Mouse (Mus musculus): ENCODE measurements at regions not wholly inside any gene's neighbourhood (a gene's known extent, or its start where the extent isn't known, plus 50 kb on each side); places are given as distances from the start of the nearest gene placed in this dataset.

DNA sequence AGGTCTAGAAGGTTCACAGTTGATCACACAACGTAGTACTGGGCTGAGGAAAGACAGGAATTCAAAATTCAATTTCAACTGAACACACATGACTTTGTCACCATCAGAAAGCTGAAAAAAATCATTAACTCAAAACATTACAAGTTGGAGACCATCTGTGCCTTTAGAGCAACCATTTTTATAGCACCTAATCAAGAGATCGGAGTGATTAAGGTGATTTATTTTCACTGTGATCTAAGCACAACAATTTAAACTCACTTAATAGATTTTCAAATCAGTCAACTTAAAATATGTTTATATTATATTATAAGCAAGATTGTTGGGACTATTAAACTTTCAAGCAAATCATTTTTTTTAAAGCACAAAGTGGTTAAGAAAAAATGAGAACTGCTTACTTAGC is 165.7 kb downstream of the Tgfb2 start:
- DNase-seq (ENCODE audit: low spot score) (no peak), ATAC-seq (replicated peaks; ENCODE audit: low FRiP score, low read depth) (no peak)
- H3K4me2 ChIP-seq (ENCODE audit: low read length) = no peak overlapping the region
- WGBS = 74% methylated on average over 2 of the region's 2 CpGs
- no peak overlapping the region for H3K9ac ChIP-seq (ENCODE audit: low read depth, low read length)
- no peaks in the 10 kb centered on the region for H3K27me3 ChIP-seq (ENCODE audit: insufficient read depth, low read length)
- no peak overlapping the region for H3K4me3 ChIP-seq (replicated peaks; ENCODE audit: low read depth, low read length)
- no peak for TF ChIP-seq CTCF (IDR thresholded peaks at IDR 0.05; ENCODE audit: low read depth)
- H3K27ac ChIP-seq = no peak overlapping the region
- H3K36me3 ChIP-seq (ENCODE audit: insufficient read depth, low read length) = no peaks in the 10 kb centered on the region
- H3K4me1 ChIP-seq (replicated peaks; ENCODE audit: insufficient read depth, low read length) = no peaks in the 10 kb centered on the region
- H3K9me3 ChIP-seq (replicated peaks; ENCODE audit: low read length) = no peaks in the 10 kb centered on the region

DNA sequence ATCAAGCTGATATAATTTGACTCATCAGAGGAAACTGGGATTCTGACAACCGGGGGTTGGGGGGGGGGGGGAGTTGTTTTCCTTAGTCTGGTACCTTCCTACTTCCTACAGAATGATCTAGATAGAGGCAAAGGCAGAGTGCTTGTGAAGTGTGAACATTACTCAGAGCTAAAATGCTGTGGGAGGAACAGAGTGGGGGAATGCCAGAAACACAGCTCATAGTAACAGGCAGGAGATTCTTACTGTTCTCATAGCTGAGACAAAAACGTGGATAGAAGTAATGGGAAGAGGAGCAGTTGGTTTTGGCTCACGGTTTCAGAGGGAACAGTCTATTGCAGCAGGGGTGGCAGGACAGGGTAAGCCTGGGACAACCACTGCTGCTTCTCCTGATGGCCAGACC is 167.6 kb downstream of the Tgfb2 start:
- DNase-seq (ENCODE audit: low spot score) (no peak), ATAC-seq (replicated peaks; ENCODE audit: low FRiP score, low read depth) (no peak)
- Histone ChIP-seq H3K4me3 (replicated peaks; ENCODE audit: low read depth, low read length) (no peak overlapping the region), H3K9me3 (replicated peaks; ENCODE audit: low read length) (no peaks in the 10 kb centered on the region), H3K9ac (ENCODE audit: low read depth, low read length) (no peak overlapping the region), H3K4me2 (ENCODE audit: low read length) (no peak overlapping the region), H3K36me3 (ENCODE audit: insufficient read depth, low read length) (no peaks in the 10 kb centered on the region), H3K4me1 (replicated peaks; ENCODE audit: insufficient read depth, low read length) (no peaks in the 10 kb centered on the region), H3K27ac (no peak overlapping the region), H3K27me3 (ENCODE audit: insufficient read depth, low read length) (no peaks in the 10 kb centered on the region)
- WGBS = 81% methylated on average over 3 of the region's 3 CpGs
- no peak for TF ChIP-seq CTCF (IDR thresholded peaks at IDR 0.05; ENCODE audit: low read depth)

DNA sequence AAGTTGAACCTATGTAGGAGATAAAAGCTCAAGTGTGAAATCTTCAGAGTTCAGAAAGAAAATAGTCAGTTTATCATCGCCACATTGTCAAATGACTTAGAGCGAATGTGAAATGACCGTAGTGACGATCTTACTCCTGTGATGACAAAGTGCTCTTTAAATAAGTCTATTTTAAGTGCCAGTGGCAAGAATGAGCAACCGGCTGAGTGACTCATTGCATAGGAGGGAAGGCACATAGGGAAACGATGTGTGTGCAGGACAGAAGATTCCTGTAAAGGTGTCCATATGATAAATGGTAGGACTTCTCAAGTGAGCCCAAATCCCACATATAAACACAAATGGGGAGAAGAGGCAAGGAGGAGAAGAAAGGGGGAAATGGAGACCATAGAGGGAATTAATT is 189.8 kb downstream of the Tgfb2 start:
- H3K9me3 ChIP-seq (replicated peaks; ENCODE audit: low read length) = no peaks in the 10 kb centered on the region
- H3K36me3 ChIP-seq (ENCODE audit: insufficient read depth, low read length) = no peaks in the 10 kb centered on the region
- H3K27me3 ChIP-seq (ENCODE audit: insufficient read depth, low read length) = no peaks in the 10 kb centered on the region
- H3K4me2 ChIP-seq (ENCODE audit: low read length) = no peak overlapping the region
- H3K27ac ChIP-seq = no peak overlapping the region
- no peak for ATAC-seq (replicated peaks; ENCODE audit: low FRiP score, low read depth)
- H3K4me1 ChIP-seq (replicated peaks; ENCODE audit: insufficient read depth, low read length) = no peaks in the 10 kb centered on the region
- WGBS = 82% methylated on average over 6 of the region's 6 CpGs
- no peak for TF ChIP-seq CTCF (IDR thresholded peaks at IDR 0.05; ENCODE audit: low read depth)
- H3K9ac ChIP-seq (ENCODE audit: low read depth, low read length) = no peak overlapping the region
- no peak overlapping the region for H3K4me3 ChIP-seq (replicated peaks; ENCODE audit: low read depth, low read length)
- no peak for DNase-seq (ENCODE audit: low spot score)

DNA sequence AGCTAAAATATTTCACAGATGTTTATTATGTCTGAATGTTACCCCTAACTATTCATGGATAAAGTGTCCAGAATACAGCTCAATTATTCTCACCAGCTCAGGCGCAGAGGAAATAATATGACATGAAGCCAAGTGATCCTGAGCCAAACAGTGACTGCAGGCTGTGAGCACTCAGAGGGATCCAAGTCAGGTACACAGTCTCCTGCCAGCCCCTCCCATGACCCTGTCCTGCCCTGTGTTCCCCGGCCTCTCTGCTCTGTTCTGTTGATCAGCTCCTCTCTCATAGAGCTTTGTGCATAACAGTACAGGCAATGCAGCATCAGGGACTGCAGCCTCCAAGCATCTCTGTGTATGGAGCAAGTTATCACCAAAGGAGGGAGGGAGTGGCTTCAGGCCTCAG is 190.7 kb downstream of the Tgfb2 start:
- WGBS = 54% methylated on average over 2 of the region's 2 CpGs
- H3K4me1 ChIP-seq (replicated peaks; ENCODE audit: insufficient read depth, low read length) = no peaks in the 10 kb centered on the region
- no peaks in the 10 kb centered on the region for H3K36me3 ChIP-seq (ENCODE audit: insufficient read depth, low read length)
- H3K27ac ChIP-seq = no peak overlapping the region
- H3K4me3 ChIP-seq (replicated peaks; ENCODE audit: low read depth, low read length) = no peak overlapping the region
- H3K4me2 ChIP-seq (ENCODE audit: low read length) = no peak overlapping the region
- no peak overlapping the region for H3K9ac ChIP-seq (ENCODE audit: low read depth, low read length)
- ATAC-seq (replicated peaks; ENCODE audit: low FRiP score, low read depth) (no peak), DNase-seq (ENCODE audit: low spot score) (no peak)
- no peak for TF ChIP-seq CTCF (IDR thresholded peaks at IDR 0.05; ENCODE audit: low read depth)
- no peaks in the 10 kb centered on the region for H3K9me3 ChIP-seq (replicated peaks; ENCODE audit: low read length)
- no peaks in the 10 kb centered on the region for H3K27me3 ChIP-seq (ENCODE audit: insufficient read depth, low read length)

DNA sequence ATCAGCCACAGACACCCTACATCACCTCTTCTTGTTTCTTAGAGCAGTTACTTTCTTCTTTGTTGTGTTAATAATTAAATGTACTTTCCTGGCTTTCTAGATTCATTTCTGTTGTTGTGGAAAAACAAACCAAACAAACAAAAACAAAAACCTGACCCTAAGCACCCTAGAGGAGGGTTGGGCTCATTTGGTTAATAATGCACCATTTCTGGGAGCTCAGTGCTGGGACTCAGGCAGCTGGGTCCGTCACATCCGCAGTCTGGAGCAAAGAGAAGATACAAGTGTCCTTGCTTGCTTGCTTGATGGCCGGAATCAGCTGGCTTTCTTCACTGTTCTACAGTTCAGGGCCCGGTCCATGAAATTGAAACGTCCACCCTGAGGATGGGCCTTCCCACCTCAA is 191.9 kb downstream of the Tgfb2 start:
- TF ChIP-seq CTCF (IDR thresholded peaks at IDR 0.05; ENCODE audit: low read depth) = no peak
- 67% methylated on average over 5 of the region's 5 CpGs for WGBS
- DNase-seq (ENCODE audit: low spot score) (no peak), ATAC-seq (replicated peaks; ENCODE audit: low FRiP score, low read depth) (no peak)
- Histone ChIP-seq H3K4me2 (ENCODE audit: low read length) (no peak overlapping the region), H3K27ac (no peak overlapping the region), H3K4me3 (replicated peaks; ENCODE audit: low read depth, low read length) (no peak overlapping the region), H3K36me3 (ENCODE audit: insufficient read depth, low read length) (no peaks in the 10 kb centered on the region), H3K9me3 (replicated peaks; ENCODE audit: low read length) (no peaks in the 10 kb centered on the region), H3K27me3 (ENCODE audit: insufficient read depth, low read length) (no peaks in the 10 kb centered on the region), H3K9ac (ENCODE audit: low read depth, low read length) (no peak overlapping the region), H3K4me1 (replicated peaks; ENCODE audit: insufficient read depth, low read length) (no peaks in the 10 kb centered on the region)

DNA sequence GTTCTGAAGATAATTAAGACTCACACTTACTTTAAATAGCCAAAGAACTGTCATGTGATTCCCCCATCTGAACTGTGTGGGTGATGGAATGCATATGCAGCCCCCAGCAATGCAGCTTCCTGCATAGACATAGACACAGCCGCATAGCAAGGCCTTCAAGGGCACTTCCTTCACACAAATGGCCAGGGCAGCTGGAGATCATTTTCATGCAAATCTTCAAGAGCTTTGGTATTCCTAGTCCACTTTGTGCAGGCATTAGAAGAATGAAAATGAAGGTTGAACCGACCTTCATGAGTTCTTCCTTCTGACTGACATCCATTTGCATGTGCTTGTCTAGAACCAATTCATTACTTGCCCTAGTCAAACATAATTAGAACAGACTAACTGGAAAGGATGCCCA is 195.3 kb downstream of the Tgfb2 start:
- no peak for DNase-seq (ENCODE audit: low spot score)
- ATAC-seq (replicated peaks; ENCODE audit: low FRiP score, low read depth) = no peak
- 57% methylated on average over 2 of the region's 2 CpGs for WGBS
- Histone ChIP-seq H3K4me3 (replicated peaks; ENCODE audit: low read depth, low read length) (no peak overlapping the region), H3K36me3 (ENCODE audit: insufficient read depth, low read length) (no peaks in the 10 kb centered on the region), H3K9ac (ENCODE audit: low read depth, low read length) (no peak overlapping the region), H3K9me3 (replicated peaks; ENCODE audit: low read length) (no peaks in the 10 kb centered on the region), H3K4me2 (ENCODE audit: low read length) (no peak overlapping the region), H3K4me1 (replicated peaks; ENCODE audit: insufficient read depth, low read length) (no peaks in the 10 kb centered on the region; the same call in 1 of the 2 replicates), H3K27me3 (ENCODE audit: insufficient read depth, low read length) (no peaks in the 10 kb centered on the region), H3K27ac (no peak overlapping the region)
- no peak for TF ChIP-seq CTCF (IDR thresholded peaks at IDR 0.05; ENCODE audit: low read depth)

DNA sequence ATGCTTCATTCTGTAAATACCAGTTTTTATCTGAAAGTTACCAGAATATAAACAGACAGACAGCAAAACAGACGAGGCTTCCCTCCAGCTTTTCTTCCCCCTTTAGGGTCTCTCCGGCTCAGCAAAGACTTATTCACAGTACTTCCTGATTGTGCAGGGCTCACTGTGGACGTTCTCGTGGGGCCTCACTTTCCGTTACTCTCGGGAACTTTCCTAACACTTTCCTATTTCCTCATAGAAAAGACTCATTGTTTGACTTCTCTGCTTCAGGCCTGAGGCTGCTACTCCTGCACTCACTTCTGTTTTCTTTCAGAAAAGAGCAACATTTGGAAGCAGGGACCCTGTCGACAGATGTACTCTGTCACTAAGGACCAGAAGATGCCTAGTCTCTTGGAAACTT is 197.4 kb downstream of the Tgfb2 start:
- H3K36me3 ChIP-seq (ENCODE audit: insufficient read depth, low read length) = no peaks in the 10 kb centered on the region
- ATAC-seq (replicated peaks; ENCODE audit: low FRiP score, low read depth) = no peak
- H3K4me1 ChIP-seq (replicated peaks; ENCODE audit: insufficient read depth, low read length) = no peaks in the 10 kb centered on the region; the same call in 1 of the 2 replicates
- H3K27ac ChIP-seq = no peak overlapping the region
- H3K9ac ChIP-seq (ENCODE audit: low read depth, low read length) = no peak overlapping the region
- no peak overlapping the region for H3K4me2 ChIP-seq (ENCODE audit: low read length)
- H3K4me3 ChIP-seq (replicated peaks; ENCODE audit: low read depth, low read length) = no peak overlapping the region
- WGBS = 32% methylated on average over 7 of the region's 7 CpGs
- DNase-seq (ENCODE audit: low spot score) = peak; percentile 34
- H3K9me3 ChIP-seq (replicated peaks; ENCODE audit: low read length) = no peaks in the 10 kb centered on the region
- no peak for TF ChIP-seq CTCF (IDR thresholded peaks at IDR 0.05; ENCODE audit: low read depth)
- H3K27me3 ChIP-seq (ENCODE audit: insufficient read depth, low read length) = no peaks in the 10 kb centered on the region

Measured in kidney, postnatal 0 days (tissue).